ENCODE assay signal across 11 mouse cellular contexts in genomic region chr1:134182025-134182424, GRCm38 (mm10). TPM values are rescaled to one million over a fixed set of nuclear protein-coding genes. Genes with fewer than 3 reads are reported as not detected.
A peak's percentile ranks its signal among the peaks of the same experiment; 100 is the strongest.
DNase-seq lines count a peak whose midpoint lies in the region; ATAC-seq and TF ChIP-seq lines count a peak whose summit lies in the region.
"Had no signal": no experiment of that assay in that cellular context is flagged by ENCODE, and none has a peak within 500 bp of the region (broad histone marks: within the 10 kb centered on the region; RNA-seq: fewer than 3 reads in every experiment).

TSS of gene Chil1 (plus strand) at chr1:134182176.

- no peaks in the 10 kb centered on the region for H3K36me3 ChIP-seq in embryonic facial prominence, embryonic 15.5 days
- no peaks in the 10 kb centered on the region for H3K36me3 ChIP-seq in lung, postnatal 0 days (ENCODE audit: insufficient read depth, low read length)
- H3K36me3 ChIP-seq: midbrain, embryonic 12.5 days had no signal

- peak; percentile 56; the same call in 1 of the 2 replicates for TF ChIP-seq EP300 in lung, postnatal 0 days (IDR thresholded peaks at IDR 0.05)

- H3K27ac ChIP-seq in cerebellum, adult 2 months (ENCODE audit: insufficient read depth, low read length) = no peak within 1 kb of the TSS; the same call in 1 of the 2 replicates
- peak within 1 kb of the TSS; percentile 75 for H3K27ac ChIP-seq in layer of hippocampus, adult 2 months
- no peak within 1 kb of the TSS for H3K27ac ChIP-seq in embryonic facial prominence, embryonic 15.5 days (replicated peaks)
- H3K27ac ChIP-seq in lung, postnatal 0 days (ENCODE audit: low read length) = peak within 1 kb of the TSS; percentile 68
- H3K27ac ChIP-seq: midbrain, embryonic 12.5 days had no signal

- no peak within 1 kb of the TSS for H3K4me2 ChIP-seq in embryonic facial prominence, embryonic 15.5 days (replicated peaks)
- H3K4me2 ChIP-seq in lung, postnatal 0 days (replicated peaks; ENCODE audit: low read depth, low read length) = peak within 1 kb of the TSS; percentile 41
- H3K4me2 ChIP-seq: midbrain, embryonic 12.5 days had no signal

- no peaks in the 10 kb centered on the region for H3K27me3 ChIP-seq in cerebellum, adult 2 months (ENCODE audit: control insufficient read depth, insufficient read depth, low read length)
- H3K27me3 ChIP-seq in embryonic facial prominence, embryonic 15.5 days = no peaks in the 10 kb centered on the region
- no peaks in the 10 kb centered on the region for H3K27me3 ChIP-seq in lung, postnatal 0 days (replicated peaks; ENCODE audit: insufficient read depth, low read length)
- H3K27me3 ChIP-seq: Patski had no signal

- H3K4me1 ChIP-seq in cerebellum, adult 2 months (ENCODE audit: control insufficient read depth, insufficient read depth, low read length) = no peaks in the 10 kb centered on the region
- H3K4me1 ChIP-seq in embryonic facial prominence, embryonic 15.5 days = 0 out of 2 replicates have a peak, but pooled peaks cover 3% of the 10 kb centered on the region
- no peaks in the 10 kb centered on the region for H3K4me1 ChIP-seq in lung, postnatal 0 days (ENCODE audit: insufficient read depth, low read depth, low read length)

- WGBS in cerebellum, adult 2 months = 60% methylated on average over 4 of the region's 4 CpGs
- 41% methylated on average over 4 of the region's 4 CpGs for WGBS in embryonic facial prominence, embryonic 15.5 days
- 36% methylated on average over 4 of the region's 4 CpGs for WGBS in lung, postnatal 0 days

- ATAC-seq in embryonic facial prominence, embryonic 15.5 days (ENCODE audit: insufficient number of reproducible peaks, low FRiP score, low TSS enrichment, low read depth) = no peak
- peak; percentile 82 for ATAC-seq in lung, postnatal 0 days
- ATAC-seq: Patski had no signal

- no peaks in the 10 kb centered on the region for H3K9me3 ChIP-seq in embryonic facial prominence, embryonic 15.5 days (replicated peaks)
- no peaks in the 10 kb centered on the region for H3K9me3 ChIP-seq in lung, postnatal 0 days (ENCODE audit: low read length)
- H3K9me3 ChIP-seq: midbrain, embryonic 12.5 days had no signal

- no peak for TF ChIP-seq POLR2A in cerebellum, adult 2 months (IDR thresholded peaks at IDR 0.05; ENCODE audit: borderline replicate concordance, insufficient read depth, low read length)

- DNase-seq in cerebellum, adult 2 months = peak in 1 of 2 experiments; percentile 42
- no peak for DNase-seq in cerebellum, adult 11 months
- DNase-seq in layer of hippocampus, adult 2 months (ENCODE audit: low spot score in 2 of 2) = no peak
- DNase-seq in layer of hippocampus, postnatal 25 days (ENCODE audit: extremely low spot score in 1 of 2, low spot score in 1 of 2) = no peak
- DNase-seq in lung, postnatal 0 days (ENCODE audit: low spot score) = peak; percentile 64
- no peak for DNase-seq in testis, postnatal 14 days (ENCODE audit: low spot score)
- no peak for DNase-seq in embryo, embryonic 10 days (ENCODE audit: low spot score)
- DNase-seq: right cerebral cortex, adult 18-20 months had no signal

- no peak within 1 kb of the TSS for H3K4me3 ChIP-seq in cerebellum, adult 2 months (replicated peaks; ENCODE audit: insufficient read depth, low read depth, low read length)
- H3K4me3 ChIP-seq in layer of hippocampus, adult 2 months = no peak within 1 kb of the TSS
- no peak within 1 kb of the TSS for H3K4me3 ChIP-seq in embryonic facial prominence, embryonic 15.5 days (replicated peaks)
- H3K4me3 ChIP-seq in lung, postnatal 0 days (ENCODE audit: low read depth, low read length) = no peak within 1 kb of the TSS; the same call in 1 of the 2 replicates
- H3K4me3 ChIP-seq: midbrain, embryonic 12.5 days had no signal

- TF ChIP-seq CTCF in cerebellum, adult 2 months (IDR thresholded peaks at IDR 0.05; ENCODE audit: borderline replicate concordance, insufficient read depth, low read depth, low read length) = no peak
- TF ChIP-seq CTCF in layer of hippocampus, adult 2 months (conservative IDR thresholded peaks at IDR 0.05) = no peak
- TF ChIP-seq CTCF in lung, postnatal 0 days (IDR thresholded peaks at IDR 0.05) = no peak

- no peak within 1 kb of the TSS; the same call in 1 of the 2 replicates for H3K9ac ChIP-seq in embryonic facial prominence, embryonic 15.5 days
- H3K9ac ChIP-seq in lung, postnatal 0 days (replicated peaks; ENCODE audit: low read depth) = no peak within 1 kb of the TSS
- H3K9ac ChIP-seq: midbrain, embryonic 12.5 days had no signal

RNA-seq across cellular contexts. Expression of gene Chil1, which starts in this region (rescaled TPM):
- 19.8 and 24.2 TPM in 2 replicates for polyA plus RNA-seq in cerebellum, adult 2 months (2012; rRNA removed)
- total RNA-seq in layer of hippocampus, adult 2 months (2021) = 10 to 100 TPM; 11.1 to 12.4 TPM
- total RNA-seq in layer of hippocampus, postnatal 25 days (2021) = 10 to 100 TPM in 1 of 2 experiments, 1 to 10 TPM in 1; 7.3 to 10.8 TPM
- polyA plus RNA-seq in embryonic facial prominence, embryonic 15.5 days (2015; fragmentation: Nextera tagmentation; extraction: Ambion mirVana) = 22.8 and 30.2 TPM in 2 replicates
- polyA plus RNA-seq in lung, postnatal 0 days (2015; fragmentation: Nextera tagmentation; extraction: Ambion mirVana) = 550 and 782 TPM in 2 replicates

Comparison
In these comparisons a context has a peak if more than half of its experiments do, and no peak if none do; other contexts are left out.
1. RNA of gene Chil1 (polyA plus RNA-seq): 550 to 782 TPM in lung, postnatal 0 days; 19.8 to 24.2 TPM in cerebellum, adult 2 months and 22.8 to 30.2 TPM in embryonic facial prominence, embryonic 15.5 days; every median in the first group is over 10 times any median in the second.
2. H3K27ac ChIP-seq: peak in layer of hippocampus, adult 2 months (single experiment) and lung, postnatal 0 days (single experiment); none in cerebellum, adult 2 months (single experiment) and embryonic facial prominence, embryonic 15.5 days (single experiment).